Mouse (Mus musculus) left cerebral cortex, postnatal 4 days (tissue): ENCODE measurements around the gene Ddx55. TPM values are rescaled to one million over a fixed set of nuclear protein-coding genes. Genes with fewer than 3 reads are reported as not detected.
A peak's percentile ranks its signal among the peaks of the same experiment; 100 is the strongest.

Source experiments
- DNase-seq: peaks from one replicate; pipeline ENCODE4 v3.0.0-alpha.2; 2022
- intact Hi-C: fragments of 180-260 bp; cut with DNase I; formaldehyde crosslinking; loops from one replicate; pipeline ENCODE4 v1.15.1; 2025
- total RNA-seq, 2 experiments: library from RNA; stranded (reverse); gene quantifications; 2 replicates each; pipeline ENCODE4 v1.2.3; 2021

The Ddx55 gene
- total RNA-seq = 10 to 100 TPM; 27.5 to 30.8 TPM

GRCm38 (mm10) chr5:124552558-124553307, at the start of gene Ddx55:
Gene Ddx55 (plus strand): TSS chr5:124552864.
- DNase-seq = peak; percentile 89
- intact Hi-C loops = no loop called here

- no peak for DNase-seq
- intact Hi-C loops = no loop called here
Measured at GRCm38 (mm10) chr5:124503742-124504141, 48.9 kb upstream of the Ddx55 start.

GRCm38 (mm10) chr5:124505235-124505634, 47.4 kb upstream of the Ddx55 start:
- intact Hi-C loops = no loop called here
- DNase-seq = no peak

GRCm38 (mm10) chr5:124506731-124507359, 45.8 kb upstream of the Ddx55 start:
- intact Hi-C loops = no loop called here
- DNase-seq = no peak

GRCm38 (mm10) chr5:124509200-124509599, 43.5 kb upstream of the Ddx55 start:
- no peak for DNase-seq
- intact Hi-C loops = no loop called here

GRCm38 (mm10) chr5:124509742-124510237, 42.9 kb upstream of the Ddx55 start:
- DNase-seq = no peak
- intact Hi-C loops = no loop called here

GRCm38 (mm10) chr5:124510536-124511050, 42.1 kb upstream of the Ddx55 start:
- intact Hi-C loops = no loop called here
- no peak for DNase-seq

GRCm38 (mm10) chr5:124515789-124516188, 36.9 kb upstream of the Ddx55 start:
- intact Hi-C loops = no loop called here
- no peak for DNase-seq

- intact Hi-C loops = no loop called here
- no peak for DNase-seq
Measured at GRCm38 (mm10) chr5:124518648-124519047, 34.0 kb upstream of the Ddx55 start.

- no peak for DNase-seq
- intact Hi-C loops = no loop called here
Measured at GRCm38 (mm10) chr5:124521588-124521987, 31.1 kb upstream of the Ddx55 start.

GRCm38 (mm10) chr5:124523032-124523431, 29.6 kb upstream of the Ddx55 start:
- intact Hi-C loops = no loop called here
- DNase-seq = no peak

- no peak for DNase-seq
- intact Hi-C loops = no loop called here
Measured at GRCm38 (mm10) chr5:124524943-124525342, 27.7 kb upstream of the Ddx55 start.

- intact Hi-C loops = no loop called here
- DNase-seq = no peak
Measured at GRCm38 (mm10) chr5:124528351-124528750, 24.3 kb upstream of the Ddx55 start.

- intact Hi-C loops = no loop called here
Measured at GRCm38 (mm10) chr5:124528791-124529190, 23.9 kb upstream of the Ddx55 start.

GRCm38 (mm10) chr5:124529191-124529651, 23.4 kb upstream of the Ddx55 start:
- intact Hi-C loops = no loop called here
- DNase-seq = no peak

More at GRCm38 (mm10) chr5:124528791-124529190, 23.9 kb upstream of the Ddx55 start:
- no peak for DNase-seq

GRCm38 (mm10) chr5:124529697-124530096, 23.0 kb upstream of the Ddx55 start:
- DNase-seq = no peak
- intact Hi-C loops = no loop called here

- DNase-seq = peak; percentile 90
- intact Hi-C loops = no loop called here
Measured at GRCm38 (mm10) chr5:124530655-124531582, 21.7 kb upstream of the Ddx55 start, which contains the start of gene Rilpl1. Gene Rilpl1 (minus strand): TSS chr5:124531391.

- intact Hi-C loops = no loop called here
- DNase-seq = no peak
Measured at GRCm38 (mm10) chr5:124531583-124531930, 21.1 kb upstream of the Ddx55 start.

GRCm38 (mm10) chr5:124532451-124532850, 20.2 kb upstream of the Ddx55 start:
- no peak for DNase-seq
- intact Hi-C loops = no loop called here

- no peak for DNase-seq
- intact Hi-C loops = loop anchor here (5.0 kb wide), 1 partner anchor 178 kb away; no protein-coding TSS in a partner anchor
Measured at GRCm38 (mm10) chr5:124535016-124535415, 17.6 kb upstream of the Ddx55 start.
